Comparison of ENCODE assay signal across 15 mouse cellular contexts in the genomic region with DNA sequence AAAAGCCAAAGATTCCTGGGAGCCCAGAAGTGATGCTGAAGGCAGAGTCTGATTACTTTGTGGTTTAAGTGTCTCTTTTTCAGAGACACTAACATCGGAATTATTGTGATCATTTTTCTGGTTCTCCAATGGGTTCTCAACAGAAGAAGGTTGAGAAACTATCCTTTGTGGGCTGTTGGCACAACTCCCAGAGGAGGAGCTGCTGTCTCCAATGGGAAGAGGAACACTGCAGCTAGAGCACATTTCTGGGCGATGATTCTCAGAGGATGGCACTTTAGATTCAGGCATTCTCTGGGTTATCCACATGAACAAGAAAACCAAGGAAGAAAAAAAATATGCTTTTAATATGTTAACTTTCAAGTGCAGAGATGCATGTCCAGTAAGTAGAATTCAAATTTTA.
DNase-seq lines count a peak whose midpoint lies in the region.
"Had no signal": no experiment of that assay in that cellular context is flagged by ENCODE, and none has a peak within 500 bp of the region (broad histone marks: within the 10 kb centered on the region; RNA-seq: fewer than 3 reads in every experiment).

No protein-coding gene starts in this region.

- DNase-seq in frontal cortex, postnatal 36 days (ENCODE audit: low spot score in 2 of 2), result peak; percentile 17 to 49
- no peak for DNase-seq in frontal cortex, postnatal 25 days (ENCODE audit: low spot score in 2 of 2)
- peak; percentile 5 for DNase-seq in lung, postnatal 14 days
- DNase-seq in lung, postnatal 4 days, result no peak
- DNase-seq in adipocyte (ENCODE audit: low spot score), result peak; percentile 31
- DNase-seq in layer of hippocampus, adult 9-11 months, result peak; percentile 30
- DNase-seq in kidney, adult 8-10 months, result no peak
- DNase-seq: adrenal gland, adult 2 months; adrenal gland, postnatal 25 days; cerebellum, adult 11 months; cerebellum, adult 9-11 months; cerebellum, postnatal 36 days; gastrocnemius, postnatal 10 days; heart, adult 2 months; heart, postnatal 14 days had no signal

Comparison
In these comparisons a context has a peak if more than half of its experiments do, and no peak if none do; other contexts are left out.
1. DNase-seq: peak in frontal cortex, postnatal 36 days (2 of 2), lung, postnatal 14 days (single experiment), adipocyte (single experiment) and layer of hippocampus, adult 9-11 months (single experiment); none in frontal cortex, postnatal 25 days (0 of 2), lung, postnatal 4 days (0 of 2) and kidney, adult 8-10 months (0 of 2).